Mouse (Mus musculus): Measurements from ENCODE around the gene Pde4c. TPM values are rescaled to one million over a fixed set of nuclear protein-coding genes. Genes with fewer than 3 reads are reported as not detected.

Gene Pde4c
- total and polyA plus RNA-seq, 3 experiments, result 0.65 to 3.0 TPM; not detected in 1

GRCm38 (mm10) chr8:70798281-70798680 lies 74.8 kb downstream of the Pde4c start (continued):
- TF ChIP-seq MYB (IDR thresholded peaks at IDR 0.05; ENCODE audit: low read depth, low read length) (no peak), E2F4 (IDR thresholded peaks at IDR 0.05; ENCODE audit: borderline replicate concordance, low read depth, low read length) (no peak), TBP (IDR thresholded peaks at IDR 0.05; ENCODE audit: low read depth, low read length) (no peak), MYC (IDR thresholded peaks at IDR 0.05; ENCODE audit: low read depth, low read length) (no peak), MAZ (IDR thresholded peaks at IDR 0.05; ENCODE audit: low read depth, low read length) (no peak), POLR2A (IDR thresholded peaks at IDR 0.05; ENCODE audit: control insufficient read depth in 1 of 2, insufficient read depth in 1 of 2, low read depth in 1 of 2, low read length in 2 of 2, poor library complexity in 1 of 2) (no peak)

DNA sequence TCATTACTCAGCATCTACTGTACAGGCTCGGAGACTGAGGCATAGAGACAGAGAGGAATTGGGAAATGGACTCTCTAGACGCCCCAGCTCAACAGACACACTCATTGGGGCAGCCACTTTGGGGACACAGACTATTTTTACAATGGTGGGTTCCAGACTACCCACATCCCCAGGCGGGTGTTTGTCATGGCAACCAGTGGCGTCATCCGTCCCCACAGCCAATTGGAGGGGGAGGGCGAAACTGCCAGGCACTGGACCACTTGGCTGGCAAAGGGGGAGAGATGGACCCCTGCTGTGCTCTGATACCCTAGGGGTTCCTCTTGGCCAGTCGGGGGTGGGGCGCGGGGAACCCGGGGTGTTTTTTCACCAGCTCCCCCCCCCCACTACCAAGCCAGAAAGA lies 77.1 kb downstream of the Pde4c start:
- peaks cover 0 to 10% of the 10 kb centered on the region in 2 experiments; a peak in 3 of 4 replicates for H3K4me1 ChIP-seq (ENCODE audit: control insufficient read depth in 1 of 2, insufficient read depth in 2 of 2, low read length in 2 of 2)

More for the DNA sequence above, 77.1 kb downstream of the Pde4c start:
- no peaks in the 10 kb centered on the region for H3K27me3 ChIP-seq (ENCODE audit: control insufficient read depth in 1 of 2, insufficient read depth in 2 of 2, low read length in 2 of 2)
- DNase-seq (ENCODE audit: low read depth, low spot score), result no peak
- H3K9me3 ChIP-seq (replicated peaks; ENCODE audit: insufficient read depth, low read length), result no peaks in the 10 kb centered on the region
- no peak for TF ChIP-seq SIN3A (IDR thresholded peaks at IDR 0.05; ENCODE audit: low read length)
- H3K9ac ChIP-seq (ENCODE audit: control insufficient read depth, low read depth, low read length, poor library complexity, severe bottlenecking), result no peak overlapping the region
- no peak overlapping the region for H3K4me3 ChIP-seq (ENCODE audit: control insufficient read depth in 1 of 2, insufficient read depth in 1 of 2, low read depth in 2 of 2, low read length in 2 of 2)
- no peak overlapping the region for H3K27ac ChIP-seq (ENCODE audit: control insufficient read depth, low read depth, low read length)
- no peaks in the 10 kb centered on the region; the same call in 1 of the 2 replicates for H3K79me2 ChIP-seq (ENCODE audit: control insufficient read depth, insufficient read depth, low read length, poor library complexity)
- H3K36me3 ChIP-seq (ENCODE audit: control insufficient read depth in 1 of 2, insufficient read depth in 2 of 2, low read length in 2 of 2), result peaks cover 0 to 6% of the 10 kb centered on the region in 2 experiments; a peak in 1 of 4 replicates

Other genes with a start within 250 kb of the Pde4c start
- gene Klhl26, start 246.8 kb upstream of the Pde4c start, total RNA-seq (2012; rRNA removed), result 7.6 and 8.0 TPM in 2 replicates
- 10 to 100 TPM in 1 of 2 experiments, not detected in 1; 11.4 TPM for gene Klhl26, start 246.8 kb upstream of the Pde4c start, polyA plus RNA-seq (2012; ENCODE audit: insufficient read depth in 1 of 2, insufficient read length in 2 of 2, low read depth in 1 of 2, low replicate concordance in 2 of 2, missing spikeins in 1 of 2)
- not detected in 2 replicates for gene Tmem59l, start 236.4 kb upstream of the Pde4c start, total RNA-seq (2012; rRNA removed)
- gene Tmem59l, start 236.4 kb upstream of the Pde4c start, polyA plus RNA-seq (2012; ENCODE audit: insufficient read depth in 1 of 2, insufficient read length in 2 of 2, low read depth in 1 of 2, low replicate concordance in 2 of 2, missing spikeins in 1 of 2), result not detected
- gene Crlf1, start 230.6 kb upstream of the Pde4c start, total RNA-seq (2012; rRNA removed), result 3.8 and 6.6 TPM in 2 replicates
- 10 to 100 TPM in 1 of 2 experiments, not detected in 1; 26.6 TPM for gene Crlf1, start 230.6 kb upstream of the Pde4c start, polyA plus RNA-seq (2012; ENCODE audit: insufficient read depth in 1 of 2, insufficient read length in 2 of 2, low read depth in 1 of 2, low replicate concordance in 2 of 2, missing spikeins in 1 of 2)
- 200 and 204 TPM in 2 replicates for gene Rex1bd, start 217.0 kb upstream of the Pde4c start, total RNA-seq (2012; rRNA removed)
- gene Rex1bd, start 217.0 kb upstream of the Pde4c start, polyA plus RNA-seq (2012; ENCODE audit: insufficient read depth in 1 of 2, insufficient read length in 2 of 2, low read depth in 1 of 2, low replicate concordance in 2 of 2, missing spikeins in 1 of 2), result 100 to 1,000 TPM in 1 of 2 experiments, not detected in 1; 145 TPM
- 3,582 and 3,633 TPM in 2 replicates for gene Uba52, start 212.9 kb upstream of the Pde4c start, total RNA-seq (2012; rRNA removed)
- 1,000 to 10,000 TPM in 1 of 2 experiments, not detected in 1; 2,814 TPM for gene Uba52, start 212.9 kb upstream of the Pde4c start, polyA plus RNA-seq (2012; ENCODE audit: insufficient read depth in 1 of 2, insufficient read length in 2 of 2, low read depth in 1 of 2, low replicate concordance in 2 of 2, missing spikeins in 1 of 2)
- 212 and 215 TPM in 2 replicates for gene Fkbp8, start 196.0 kb upstream of the Pde4c start, total RNA-seq (2012; rRNA removed)
- gene Fkbp8, start 196.0 kb upstream of the Pde4c start, polyA plus RNA-seq (2012; ENCODE audit: insufficient read depth in 1 of 2, insufficient read length in 2 of 2, low read depth in 1 of 2, low replicate concordance in 2 of 2, missing spikeins in 1 of 2), result 100 to 1,000 TPM in 1 of 2 experiments, not detected in 1; 349 TPM
- gene Kxd1, start 195.8 kb upstream of the Pde4c start, total RNA-seq (2012; rRNA removed), result 49.1 and 54.4 TPM in 2 replicates
- 10 to 100 TPM in 1 of 2 experiments, not detected in 1; 77.4 TPM for gene Kxd1, start 195.8 kb upstream of the Pde4c start, polyA plus RNA-seq (2012; ENCODE audit: insufficient read depth in 1 of 2, insufficient read length in 2 of 2, low read depth in 1 of 2, low replicate concordance in 2 of 2, missing spikeins in 1 of 2)
- 10.8 and 12.4 TPM in 2 replicates for gene Ell, start 184.3 kb upstream of the Pde4c start, total RNA-seq (2012; rRNA removed)
- 10 to 100 TPM in 1 of 2 experiments, not detected in 1; 25.9 TPM for gene Ell, start 184.3 kb upstream of the Pde4c start, polyA plus RNA-seq (2012; ENCODE audit: insufficient read depth in 1 of 2, insufficient read length in 2 of 2, low read depth in 1 of 2, low replicate concordance in 2 of 2, missing spikeins in 1 of 2)
- 84.1 and 90.9 TPM in 2 replicates for gene Isyna1, start 129.3 kb upstream of the Pde4c start, total RNA-seq (2012; rRNA removed)
- gene Isyna1, start 129.3 kb upstream of the Pde4c start, polyA plus RNA-seq (2012; ENCODE audit: insufficient read depth in 1 of 2, insufficient read length in 2 of 2, low read depth in 1 of 2, low replicate concordance in 2 of 2, missing spikeins in 1 of 2), result 100 to 1,000 TPM in 1 of 2 experiments, not detected in 1; 189 TPM
- gene Ssbp4, start 114.8 kb upstream of the Pde4c start, total RNA-seq (2012; rRNA removed), result 80.2 and 84.9 TPM in 2 replicates
- gene Ssbp4, start 114.8 kb upstream of the Pde4c start, polyA plus RNA-seq (2012; ENCODE audit: insufficient read depth in 1 of 2, insufficient read length in 2 of 2, low read depth in 1 of 2, low replicate concordance in 2 of 2, missing spikeins in 1 of 2), result 100 to 1,000 TPM in 1 of 2 experiments, not detected in 1; 212 TPM
- 0.20 and 0.39 TPM in 2 replicates for gene Lrrc25, start 107.6 kb upstream of the Pde4c start, total RNA-seq (2012; rRNA removed)
- 1 to 10 TPM in 1 of 2 experiments, not detected in 1; 1.1 TPM for gene Lrrc25, start 107.6 kb upstream of the Pde4c start, polyA plus RNA-seq (2012; ENCODE audit: insufficient read depth in 1 of 2, insufficient read length in 2 of 2, low read depth in 1 of 2, low replicate concordance in 2 of 2, missing spikeins in 1 of 2)
- 0.15 and 1.8 TPM in 2 replicates for gene Gdf15, start 91.3 kb upstream of the Pde4c start, total RNA-seq (2012; rRNA removed)
- gene Gdf15, start 91.3 kb upstream of the Pde4c start, polyA plus RNA-seq (2012; ENCODE audit: insufficient read depth in 1 of 2, insufficient read length in 2 of 2, low read depth in 1 of 2, low replicate concordance in 2 of 2, missing spikeins in 1 of 2), result under 1 TPM in 1 of 2 experiments, not detected in 1; 0.63 TPM
- 12.6 and 13.7 TPM in 2 replicates for gene Pgpep1, start 63.3 kb upstream of the Pde4c start, total RNA-seq (2012; rRNA removed)
- gene Pgpep1, start 63.3 kb upstream of the Pde4c start, polyA plus RNA-seq (2012; ENCODE audit: insufficient read depth in 1 of 2, insufficient read length in 2 of 2, low read depth in 1 of 2, low replicate concordance in 2 of 2, missing spikeins in 1 of 2), result 10 to 100 TPM in 1 of 2 experiments, not detected in 1; 19.5 TPM
- gene Lsm4, start 50.5 kb upstream of the Pde4c start, total RNA-seq (2012; rRNA removed), result 152 and 172 TPM in 2 replicates
- 1,000 to 10,000 TPM in 1 of 2 experiments, 100 to 1,000 TPM in 1; 514 to 2,024 TPM for gene Lsm4, start 50.5 kb upstream of the Pde4c start, polyA plus RNA-seq (2012; ENCODE audit: insufficient read depth in 1 of 2, insufficient read length in 2 of 2, low read depth in 1 of 2, low replicate concordance in 2 of 2, missing spikeins in 1 of 2)
- gene Jund, start 24.8 kb upstream of the Pde4c start, total RNA-seq (2012; rRNA removed), result 11.1 and 16.5 TPM in 2 replicates
- 10 to 100 TPM in 1 of 2 experiments, not detected in 1; 18.8 TPM for gene Jund, start 24.8 kb upstream of the Pde4c start, polyA plus RNA-seq (2012; ENCODE audit: insufficient read depth in 1 of 2, insufficient read length in 2 of 2, low read depth in 1 of 2, low replicate concordance in 2 of 2, missing spikeins in 1 of 2)
- 0.03 TPM in 1 of 2 replicates, not detected in the other for gene Iqcn, start 20.3 kb upstream of the Pde4c start, total RNA-seq (2012; rRNA removed)
- not detected for gene Iqcn, start 20.3 kb upstream of the Pde4c start, polyA plus RNA-seq (2012; ENCODE audit: insufficient read depth in 1 of 2, insufficient read length in 2 of 2, low read depth in 1 of 2, low replicate concordance in 2 of 2, missing spikeins in 1 of 2)
- gene Gm3336, start 5.2 kb upstream of the Pde4c start, total RNA-seq (2012; rRNA removed), result 0.19 and 0.20 TPM in 2 replicates
- under 1 TPM in 1 of 2 experiments, not detected in 1; 0.72 TPM for gene Gm3336, start 5.2 kb upstream of the Pde4c start, polyA plus RNA-seq (2012; ENCODE audit: insufficient read depth in 1 of 2, insufficient read length in 2 of 2, low read depth in 1 of 2, low replicate concordance in 2 of 2, missing spikeins in 1 of 2)
- 1.8 TPM in 2 replicates for gene Rab3a, start 31.0 kb downstream of the Pde4c start, total RNA-seq (2012; rRNA removed)
- 1 to 10 TPM in 1 of 2 experiments, not detected in 1; 5.6 TPM for gene Rab3a, start 31.0 kb downstream of the Pde4c start, polyA plus RNA-seq (2012; ENCODE audit: insufficient read depth in 1 of 2, insufficient read length in 2 of 2, low read depth in 1 of 2, low replicate concordance in 2 of 2, missing spikeins in 1 of 2)
- 41.9 and 52.8 TPM in 2 replicates for gene Mpv17l2, start 37.2 kb downstream of the Pde4c start, total RNA-seq (2012; rRNA removed)
- gene Mpv17l2, start 37.2 kb downstream of the Pde4c start, polyA plus RNA-seq (2012; ENCODE audit: insufficient read depth in 1 of 2, insufficient read length in 2 of 2, low read depth in 1 of 2, low replicate concordance in 2 of 2, missing spikeins in 1 of 2), result 100 to 1,000 TPM in 1 of 2 experiments, not detected in 1; 102 TPM
- 23.7 and 25.4 TPM in 2 replicates for gene Pik3r2, start 53.0 kb downstream of the Pde4c start, total RNA-seq (2012; rRNA removed)
- 10 to 100 TPM in 1 of 2 experiments, not detected in 1; 37.8 TPM for gene Pik3r2, start 53.0 kb downstream of the Pde4c start, polyA plus RNA-seq (2012; ENCODE audit: insufficient read depth in 1 of 2, insufficient read length in 2 of 2, low read depth in 1 of 2, low replicate concordance in 2 of 2, missing spikeins in 1 of 2)
- 10.4 and 13.5 TPM in 2 replicates for gene Mast3, start 81.3 kb downstream of the Pde4c start, total RNA-seq (2012; rRNA removed)
- gene Mast3, start 81.3 kb downstream of the Pde4c start, polyA plus RNA-seq (2012; ENCODE audit: insufficient read depth in 1 of 2, insufficient read length in 2 of 2, low read depth in 1 of 2, low replicate concordance in 2 of 2, missing spikeins in 1 of 2), result 10 to 100 TPM in 1 of 2 experiments, not detected in 1; 54.7 TPM
- 1.2 and 1.4 TPM in 2 replicates for gene Il12rb1, start 84.7 kb downstream of the Pde4c start, total RNA-seq (2012; rRNA removed)
- gene Il12rb1, start 84.7 kb downstream of the Pde4c start, polyA plus RNA-seq (2012; ENCODE audit: insufficient read depth in 1 of 2, insufficient read length in 2 of 2, low read depth in 1 of 2, low replicate concordance in 2 of 2, missing spikeins in 1 of 2), result 1 to 10 TPM in 1 of 2 experiments, not detected in 1; 2.2 TPM
- gene Arrdc2, start 116.0 kb downstream of the Pde4c start, total RNA-seq (2012; rRNA removed), result 10.0 and 13.1 TPM in 2 replicates
- 10 to 100 TPM in 1 of 2 experiments, not detected in 1; 22.5 TPM for gene Arrdc2, start 116.0 kb downstream of the Pde4c start, polyA plus RNA-seq (2012; ENCODE audit: insufficient read depth in 1 of 2, insufficient read length in 2 of 2, low read depth in 1 of 2, low replicate concordance in 2 of 2, missing spikeins in 1 of 2)
- 7.3 and 8.9 TPM in 2 replicates for gene Kcnn1, start 139.5 kb downstream of the Pde4c start, total RNA-seq (2012; rRNA removed)
- 10 to 100 TPM in 1 of 2 experiments, not detected in 1; 10.7 TPM for gene Kcnn1, start 139.5 kb downstream of the Pde4c start, polyA plus RNA-seq (2012; ENCODE audit: insufficient read depth in 1 of 2, insufficient read length in 2 of 2, low read depth in 1 of 2, low replicate concordance in 2 of 2, missing spikeins in 1 of 2)
- gene Ccdc124, start 150.2 kb downstream of the Pde4c start, total RNA-seq (2012; rRNA removed), result 47.5 and 47.6 TPM in 2 replicates
- 10 to 100 TPM in 1 of 2 experiments, not detected in 1; 87.1 TPM for gene Ccdc124, start 150.2 kb downstream of the Pde4c start, polyA plus RNA-seq (2012; ENCODE audit: insufficient read depth in 1 of 2, insufficient read length in 2 of 2, low read depth in 1 of 2, low replicate concordance in 2 of 2, missing spikeins in 1 of 2)
- 0.12 and 0.13 TPM in 2 replicates for gene Slc5a5, start 169.0 kb downstream of the Pde4c start, total RNA-seq (2012; rRNA removed)
- under 1 TPM in 1 of 2 experiments, not detected in 1; 0.36 TPM for gene Slc5a5, start 169.0 kb downstream of the Pde4c start, polyA plus RNA-seq (2012; ENCODE audit: insufficient read depth in 1 of 2, insufficient read length in 2 of 2, low read depth in 1 of 2, low replicate concordance in 2 of 2, missing spikeins in 1 of 2)
- 4,999 and 5,671 TPM in 2 replicates for gene Rpl18a, start 173.7 kb downstream of the Pde4c start, total RNA-seq (2012; rRNA removed)
- 1,000 to 10,000 TPM in 1 of 2 experiments, not detected in 1; 5,399 TPM for gene Rpl18a, start 173.7 kb downstream of the Pde4c start, polyA plus RNA-seq (2012; ENCODE audit: insufficient read depth in 1 of 2, insufficient read length in 2 of 2, low read depth in 1 of 2, low replicate concordance in 2 of 2, missing spikeins in 1 of 2)
- gene Map1s, start 182.2 kb downstream of the Pde4c start, total RNA-seq (2012; rRNA removed), result 41.0 and 53.3 TPM in 2 replicates
- gene Map1s, start 182.2 kb downstream of the Pde4c start, polyA plus RNA-seq (2012; ENCODE audit: insufficient read depth in 1 of 2, insufficient read length in 2 of 2, low read depth in 1 of 2, low replicate concordance in 2 of 2, missing spikeins in 1 of 2), result 10 to 100 TPM in 1 of 2 experiments, not detected in 1; 51.0 TPM